Mouse (Mus musculus) G1E (cell line): Measurements from ENCODE around the gene H2al1j. TPM values are rescaled to one million over a fixed set of nuclear protein-coding genes. Genes with fewer than 3 reads are reported as not detected.
"Not testable (repeated sequence)": the region's sequence is repeated elsewhere in the genome, so short reads cannot be mapped to it uniquely, and the experiment has no call there.

ENCODE experiments used
- ATAC-seq: 2 replicates; pipeline ENCODE4 v1.8.0; 2016; ENCODE audit warnings: mild to moderate bottlenecking; ENCODE audit not compliant: insufficient number of reproducible peaks, poor library complexity, low FRiP score, severe bottlenecking; ENCODE audit errors: extremely low read depth
- DNase-seq: peaks from one replicate; pipeline ENCODE4 v3.0.0; 2012; ENCODE audit warnings: low spot score
- H3K27me3 ChIP-seq: 2 replicates; pipeline ENCODE4 v1.6.1; 2012; ENCODE audit warnings: mild to moderate bottlenecking, low read length, inconsistent platforms; ENCODE audit not compliant: insufficient read depth
- H3K36me3 ChIP-seq: replicated peaks from 2 replicates; pipeline ENCODE3; 2012; ENCODE audit warnings: mild to moderate bottlenecking, inconsistent platforms
- H3K4me1 ChIP-seq: 2 replicates; pipeline ENCODE4 v1.6.1; 2012; ENCODE audit warnings: low read depth, low read length, inconsistent platforms, mixed read lengths; ENCODE audit not compliant: insufficient read depth
- H3K4me3 ChIP-seq: 2 replicates; pipeline ENCODE4 v1.5.1; 2012; ENCODE audit warnings: low read depth, mild to moderate bottlenecking, inconsistent platforms, low read length, moderate library complexity, mixed read lengths
- H3K9me3 ChIP-seq: replicated peaks from 2 replicates; pipeline ENCODE4 v1.6.1; 2012; ENCODE audit warnings: inconsistent platforms
- CTCF ChIP-seq: IDR thresholded peaks from 2 replicates; pipeline ENCODE4 v1.5.1; 2012; ENCODE audit warnings: low read depth, low read length, inconsistent platforms, mixed read lengths
- GATA1 ChIP-seq: IDR thresholded peaks from 2 replicates; pipeline ENCODE4 v1.6.1; 2012; ENCODE audit warnings: borderline replicate concordance, low read length, inconsistent platforms, mixed read lengths
- GATA2 ChIP-seq: IDR thresholded peaks from 2 replicates; pipeline ENCODE4 v1.6.1; 2012; ENCODE audit warnings: low read depth, low read length, inconsistent platforms, borderline replicate concordance
- POLR2AphosphoS5 ChIP-seq: IDR thresholded peaks from 2 replicates; pipeline ENCODE4 v1.6.1; 2012; ENCODE audit warnings: low read depth, low read length, inconsistent platforms; ENCODE audit not compliant: insufficient replicate concordance
- TAL1 ChIP-seq: conservative IDR thresholded peaks from 2 replicates; pipeline ENCODE4 v1.6.1; 2012; ENCODE audit warnings: low read depth, low read length, inconsistent platforms, mixed read lengths
- polyA plus RNA-seq: library from polyadenylated mRNA; stranded (reverse); fragments of >175 nt; gene quantifications from 2 replicates; pipeline ENCODE4 v1.2.3, GENCODE M21; 2012
- total RNA-seq, 2 experiments: library from RNA; stranded (forward) in 1 of 2; stranded (reverse) in 1 of 2; fragments of 200-1000 nt in 1 of 2; fragments of >200 nt in 1 of 2; fragmentation: Nextera tagmentation in 1 of 2; gene quantifications; 2 replicates each; pipeline ENCODE4 v1.2.3; 2014 to 2017

H2al1j gene
- total and polyA plus RNA-seq, 3 experiments: not detected

- H3K4me3 ChIP-seq, ATAC-seq, H3K27me3 ChIP-seq, H3K4me1 ChIP-seq, DNase-seq, H3K36me3 ChIP-seq, H3K9me3 ChIP-seq: not testable (repeated sequence)
Observed at GRCm38 (mm10) chrX:11317956-11318355, 9.7 kb upstream of the H2al1j start, which contains the start of gene H2al1g. Gene H2al1g, plus strand, starts transcription at chrX:11318256.

DNA sequence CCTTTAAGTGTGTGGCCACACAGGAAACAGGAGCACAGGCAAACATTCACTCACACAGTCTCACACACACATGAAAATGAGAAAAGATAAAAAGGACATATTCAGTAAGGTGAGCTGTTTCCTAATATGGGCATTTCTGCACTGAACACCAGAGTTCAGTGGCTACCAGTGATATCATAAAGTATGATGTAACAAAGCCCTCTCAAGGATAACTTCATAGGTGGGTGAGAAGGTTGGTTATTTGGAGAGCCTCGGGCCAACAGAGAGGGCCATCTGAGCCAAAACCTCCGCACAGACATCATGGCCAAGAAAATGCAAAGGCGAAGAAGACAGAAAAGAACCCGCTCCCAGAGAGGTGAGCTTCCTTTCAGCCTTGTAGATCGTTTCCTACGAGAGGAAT is 6.4 kb upstream of the H2al1j start, which contains the start of gene H2al1h:
H2al1h (plus strand) TSS at position 301 of the 400 bp plus-strand sequence.
- H3K36me3 ChIP-seq, H3K4me1 ChIP-seq, ATAC-seq, H3K27me3 ChIP-seq, DNase-seq, H3K4me3 ChIP-seq, H3K9me3 ChIP-seq: not testable (repeated sequence)

- H3K36me3 ChIP-seq, ATAC-seq, H3K4me1 ChIP-seq, H3K9me3 ChIP-seq, DNase-seq, H3K4me3 ChIP-seq, H3K27me3 ChIP-seq: not testable (repeated sequence)
Observed at GRCm38 (mm10) chrX:11324359-11324758, 3.3 kb upstream of the H2al1j start, which contains the start of gene H2al1i. Gene H2al1i, plus strand, starts transcription at chrX:11324659.

DNA sequence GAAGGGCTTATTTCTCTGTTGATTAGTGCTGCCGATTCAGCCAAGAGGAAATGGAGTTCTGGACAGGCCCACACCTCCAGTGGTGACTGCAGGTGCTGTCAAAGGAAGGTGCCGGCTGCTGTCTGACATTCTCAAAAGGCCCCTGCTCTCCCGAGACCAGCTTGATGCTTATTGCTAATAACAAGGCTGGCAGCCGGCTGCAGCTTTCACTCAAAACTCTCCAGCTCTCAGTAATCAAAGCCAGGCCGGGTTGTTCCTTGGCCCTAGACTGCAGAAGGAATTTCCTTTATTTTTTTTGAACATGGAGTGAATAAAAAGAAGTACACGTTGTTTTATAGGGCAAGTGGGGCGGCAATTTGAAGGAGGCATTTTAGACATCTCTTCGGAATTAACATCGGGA is 18.1 kb downstream of the H2al1j start:
- Histone ChIP-seq H3K9me3 (no peaks in the 10 kb centered on the region), H3K36me3 (no peaks in the 10 kb centered on the region), H3K4me1 (no peaks in the 10 kb centered on the region), H3K4me3 (no peak overlapping the region), H3K27me3 (no peaks in the 10 kb centered on the region)
- TF ChIP-seq GATA1 (no peak), TAL1 (no peak), GATA2 (no peak), POLR2AphosphoS5 (no peak), CTCF (no peak)
- ATAC-seq: no peak
- DNase-seq: no peak

DNA sequence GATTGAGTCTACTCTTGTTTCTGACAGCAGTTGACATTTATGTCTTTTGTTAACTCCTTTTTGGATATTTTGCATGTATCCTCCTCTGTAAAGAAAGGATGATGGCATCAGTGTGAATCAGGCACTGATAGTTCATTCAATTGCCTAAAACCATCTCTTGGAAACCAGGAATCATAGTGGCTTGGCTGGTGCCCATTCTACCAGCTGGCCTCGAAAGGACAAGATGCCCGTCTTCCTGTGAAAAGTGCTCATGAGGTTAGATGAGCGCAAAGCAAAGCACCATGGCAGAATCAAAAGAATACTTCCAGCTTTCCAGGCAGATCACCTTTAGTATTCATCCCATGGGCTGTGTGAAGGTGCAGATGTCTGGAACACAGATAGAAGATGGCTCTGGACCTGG is 19.1 kb downstream of the H2al1j start:
- Histone ChIP-seq H3K4me3 (no peak overlapping the region), H3K36me3 (no peaks in the 10 kb centered on the region), H3K27me3 (no peaks in the 10 kb centered on the region), H3K4me1 (no peaks in the 10 kb centered on the region), H3K9me3 (no peaks in the 10 kb centered on the region)
- ATAC-seq (no peak), DNase-seq (no peak)
- TF ChIP-seq TAL1: no peak
- no peak for TF ChIP-seq POLR2AphosphoS5
- no peak for TF ChIP-seq GATA2
- no peak for TF ChIP-seq CTCF
- TF ChIP-seq GATA1: no peak

- no peaks in the 10 kb centered on the region for H3K36me3 ChIP-seq
- no peaks in the 10 kb centered on the region for H3K4me1 ChIP-seq
- no peaks in the 10 kb centered on the region for H3K9me3 ChIP-seq
- DNase-seq (no peak), ATAC-seq (no peak)
- TF ChIP-seq POLR2AphosphoS5 (no peak), CTCF (no peak), GATA1 (no peak), TAL1 (no peak)
- no peak overlapping the region for H3K4me3 ChIP-seq
- H3K27me3 ChIP-seq: no peaks in the 10 kb centered on the region
Observed at GRCm38 (mm10) chrX:11360823-11361222, 33.2 kb downstream of the H2al1j start.

- ATAC-seq (peak; percentile 45), DNase-seq (no peak)
- Histone ChIP-seq H3K36me3 (no peaks in the 10 kb centered on the region), H3K4me1 (no peaks in the 10 kb centered on the region), H3K9me3 (no peaks in the 10 kb centered on the region), H3K4me3 (no peak overlapping the region), H3K27me3 (no peaks in the 10 kb centered on the region)
- TF ChIP-seq POLR2AphosphoS5 (no peak), CTCF (no peak), GATA2 (no peak), TAL1 (no peak), GATA1 (no peak)
Observed at GRCm38 (mm10) chrX:11361261-11361660, 33.6 kb downstream of the H2al1j start.
